Mouse (Mus musculus): Measurements from ENCODE around the gene Ptprr. TPM values are rescaled to one million over a fixed set of nuclear protein-coding genes. Genes with fewer than 3 reads are reported as not detected.

Gene Ptprr
- polyA plus RNA-seq, 1 experiment: 59.4 TPM

DNA sequence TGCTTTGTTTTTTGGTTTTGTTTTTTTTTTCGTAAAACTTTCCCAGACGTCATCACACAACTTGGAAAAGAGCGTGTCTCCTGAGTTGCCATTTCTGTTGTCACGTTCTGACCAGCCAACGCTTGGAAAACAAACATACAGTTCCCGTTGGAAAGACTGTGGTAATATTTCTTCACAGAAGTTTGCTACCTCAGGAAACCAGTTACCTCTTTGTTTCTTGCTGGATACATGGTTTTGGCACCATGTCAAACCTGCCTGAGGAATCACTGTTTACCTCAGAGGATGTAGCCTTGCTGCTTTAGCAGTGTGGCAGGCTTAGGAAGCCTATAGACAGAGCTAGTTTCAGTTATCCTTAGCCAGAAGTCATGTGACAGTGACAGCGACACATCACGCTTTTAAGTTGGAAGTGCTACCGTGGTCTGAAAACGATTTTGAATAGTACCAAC, 253.5 kb downstream of the Ptprr start:
- Histone ChIP-seq H3K27me3 (ENCODE audit: control insufficient read depth, insufficient read depth, low read length) (no peaks in the 10 kb centered on the region), H3K4me1 (ENCODE audit: control insufficient read depth, insufficient read depth, low read length) (no peaks in the 10 kb centered on the region), H3K27ac (ENCODE audit: insufficient read depth, low read length) (no peak overlapping the region), H3K4me3 (replicated peaks; ENCODE audit: insufficient read depth, low read depth, low read length) (no peak overlapping the region)
- TF ChIP-seq POLR2A (IDR thresholded peaks at IDR 0.05; ENCODE audit: borderline replicate concordance, insufficient read depth, low read length) (no peak), CTCF (IDR thresholded peaks at IDR 0.05; ENCODE audit: borderline replicate concordance, insufficient read depth, low read depth, low read length) (no peak)
- 92% methylated on average over 10 of the region's 10 CpGs for WGBS
- no peak for DNase-seq

DNA sequence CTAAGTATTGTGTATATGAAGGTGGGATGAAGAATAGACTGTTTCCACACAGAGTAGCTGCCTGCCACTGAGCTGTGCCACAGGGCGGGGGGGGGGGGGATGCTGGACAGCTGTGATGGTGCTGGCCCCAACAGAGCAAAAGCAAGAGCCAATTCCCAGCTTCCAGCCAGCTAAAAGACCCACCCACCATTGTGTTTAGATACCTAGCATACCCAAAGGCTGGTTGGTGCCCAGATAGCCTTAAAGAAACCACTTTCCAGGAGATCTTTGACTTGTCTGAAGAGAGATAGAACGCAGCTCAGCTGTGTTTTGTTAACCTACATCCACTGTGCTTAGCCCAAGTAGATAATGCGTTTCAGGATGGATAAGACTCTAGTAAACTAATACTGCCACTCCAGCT, 254.1 kb downstream of the Ptprr start:
- DNase-seq: no peak
- WGBS: 87% methylated on average over 3 of the region's 3 CpGs
- no peaks in the 10 kb centered on the region for H3K27me3 ChIP-seq (ENCODE audit: control insufficient read depth, insufficient read depth, low read length)
- no peak overlapping the region for H3K4me3 ChIP-seq (replicated peaks; ENCODE audit: insufficient read depth, low read depth, low read length)
- no peak for TF ChIP-seq POLR2A (IDR thresholded peaks at IDR 0.05; ENCODE audit: borderline replicate concordance, insufficient read depth, low read length)
- TF ChIP-seq CTCF (IDR thresholded peaks at IDR 0.05; ENCODE audit: borderline replicate concordance, insufficient read depth, low read depth, low read length): no peak
- H3K4me1 ChIP-seq (ENCODE audit: control insufficient read depth, insufficient read depth, low read length): no peaks in the 10 kb centered on the region
- H3K27ac ChIP-seq (ENCODE audit: insufficient read depth, low read length): no peak overlapping the region

DNA sequence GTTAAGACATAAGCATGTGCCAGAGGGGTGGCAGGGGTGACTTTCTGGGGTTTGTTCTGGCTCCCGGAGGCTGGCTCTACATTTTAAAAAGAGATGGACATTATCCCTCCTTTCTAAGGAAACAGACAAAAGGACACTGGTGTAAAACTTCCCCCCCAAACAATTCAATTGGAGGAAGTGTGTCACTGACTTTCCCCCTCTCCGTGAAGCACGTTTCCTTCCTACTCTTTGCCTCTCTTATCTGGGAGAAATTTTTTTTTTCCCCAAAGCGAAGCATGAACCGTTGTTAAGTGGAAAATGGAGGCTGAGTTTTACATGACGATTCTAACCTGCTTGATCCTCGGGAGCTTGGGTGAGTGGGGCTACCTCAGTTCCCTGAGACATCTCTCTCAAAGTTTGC, 257.3 kb downstream of the Ptprr start, which contains the start of gene Ptprb:
TSS of gene Ptprb (plus strand) at position 244 of the 400 bp plus-strand sequence.
- no peak within 1 kb of the TSS for H3K27ac ChIP-seq (ENCODE audit: insufficient read depth, low read length)
- H3K4me3 ChIP-seq (replicated peaks; ENCODE audit: insufficient read depth, low read depth, low read length): no peak within 1 kb of the TSS
- H3K4me1 ChIP-seq (ENCODE audit: control insufficient read depth, insufficient read depth, low read length): no peaks in the 10 kb centered on the region
- no peak for DNase-seq
- no peaks in the 10 kb centered on the region for H3K27me3 ChIP-seq (ENCODE audit: control insufficient read depth, insufficient read depth, low read length)
- no peak for TF ChIP-seq CTCF (IDR thresholded peaks at IDR 0.05; ENCODE audit: borderline replicate concordance, insufficient read depth, low read depth, low read length)
- TF ChIP-seq POLR2A (IDR thresholded peaks at IDR 0.05; ENCODE audit: borderline replicate concordance, insufficient read depth, low read length): no peak
- WGBS: 78% methylated on average over 7 of the region's 7 CpGs

DNA sequence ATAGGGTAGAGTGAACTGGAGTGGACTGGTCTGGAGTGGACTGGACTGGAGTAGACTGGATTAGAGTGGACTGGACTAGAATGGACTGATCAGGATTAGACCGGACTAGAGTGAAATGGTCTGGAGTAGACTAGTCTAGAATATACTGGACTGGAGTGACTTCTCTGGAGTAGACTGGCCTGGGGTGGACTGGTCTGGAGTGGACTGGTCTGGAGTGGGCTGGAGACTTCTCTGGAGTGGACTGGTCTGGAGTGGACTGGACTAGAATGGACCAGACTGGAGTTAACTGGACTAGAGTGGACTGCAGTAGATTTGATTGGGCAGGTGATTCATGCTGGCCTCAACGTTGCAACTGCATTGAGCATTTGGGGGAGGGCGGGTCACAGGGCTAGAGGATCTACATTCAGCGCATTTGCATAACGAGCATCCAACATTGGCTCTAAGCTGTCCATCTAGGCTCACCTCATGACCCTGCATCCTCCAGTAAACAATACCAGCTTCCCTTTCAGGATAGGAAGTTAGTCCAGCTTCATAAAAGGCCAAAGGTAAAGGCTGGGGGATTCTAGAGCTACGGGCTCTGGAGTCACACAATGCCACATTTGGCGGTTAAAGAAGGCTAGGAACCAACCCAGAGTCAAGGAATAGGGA, 268.8 kb downstream of the Ptprr start:
- no peak for DNase-seq
- Histone ChIP-seq H3K27me3 (ENCODE audit: control insufficient read depth, insufficient read depth, low read length) (no peaks in the 10 kb centered on the region), H3K27ac (ENCODE audit: insufficient read depth, low read length) (no peak overlapping the region), H3K4me3 (replicated peaks; ENCODE audit: insufficient read depth, low read depth, low read length) (no peak overlapping the region), H3K4me1 (ENCODE audit: control insufficient read depth, insufficient read depth, low read length) (no peaks in the 10 kb centered on the region)
- 89% methylated on average over 7 of the region's 7 CpGs for WGBS
- TF ChIP-seq CTCF (IDR thresholded peaks at IDR 0.05; ENCODE audit: borderline replicate concordance, insufficient read depth, low read depth, low read length) (no peak), POLR2A (IDR thresholded peaks at IDR 0.05; ENCODE audit: borderline replicate concordance, insufficient read depth, low read length) (no peak)

DNA sequence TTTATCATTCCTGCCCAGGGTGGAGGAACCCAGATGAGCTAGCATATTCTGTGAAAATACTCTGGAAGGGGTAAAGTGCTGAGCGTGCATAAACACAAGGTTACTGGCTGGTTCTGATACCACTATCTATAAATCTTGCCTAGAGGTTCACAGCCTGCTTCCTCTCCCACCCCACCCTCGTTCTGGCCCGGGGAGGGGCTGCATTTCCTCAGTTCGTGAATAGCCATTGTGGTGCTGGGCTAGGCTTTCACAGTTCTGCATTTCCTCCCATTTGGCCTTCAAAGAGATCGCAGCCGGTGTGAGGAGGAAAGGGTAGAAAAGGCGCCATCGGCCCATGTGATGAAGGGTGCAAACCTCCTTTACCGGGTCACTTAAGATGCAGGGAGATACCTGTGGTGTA, 270.1 kb downstream of the Ptprr start:
- TF ChIP-seq CTCF (IDR thresholded peaks at IDR 0.05; ENCODE audit: borderline replicate concordance, insufficient read depth, low read depth, low read length): no peak
- TF ChIP-seq POLR2A (IDR thresholded peaks at IDR 0.05; ENCODE audit: borderline replicate concordance, insufficient read depth, low read length): no peak
- no peak overlapping the region for H3K4me3 ChIP-seq (replicated peaks; ENCODE audit: insufficient read depth, low read depth, low read length)
- WGBS: 88% methylated on average over 9 of the region's 9 CpGs
- no peaks in the 10 kb centered on the region for H3K4me1 ChIP-seq (ENCODE audit: control insufficient read depth, insufficient read depth, low read length)
- no peaks in the 10 kb centered on the region for H3K27me3 ChIP-seq (ENCODE audit: control insufficient read depth, insufficient read depth, low read length)
- H3K27ac ChIP-seq (ENCODE audit: insufficient read depth, low read length): no peak overlapping the region; the same call in 1 of the 2 replicates
- no peak for DNase-seq

DNA sequence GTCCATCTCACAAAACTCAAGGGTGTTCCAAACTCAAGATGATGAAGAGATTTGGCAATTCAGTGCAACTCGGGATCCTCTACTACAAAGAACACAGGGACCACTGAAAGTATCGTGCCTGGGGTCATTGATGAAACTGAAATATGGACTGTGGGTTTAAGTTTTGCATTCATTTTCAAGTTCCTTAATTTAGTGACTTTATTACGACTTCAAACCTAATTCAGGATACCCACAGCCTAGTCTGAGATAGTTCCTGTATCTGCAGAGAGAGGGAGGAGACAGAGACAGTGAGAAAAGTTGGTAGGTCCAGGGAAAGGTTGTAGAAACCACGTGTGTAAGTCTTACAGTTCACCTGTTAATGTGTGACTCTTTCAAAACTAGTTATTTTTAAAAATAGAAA, 272.5 kb downstream of the Ptprr start:
- WGBS: 89% methylated on average over 4 of the region's 4 CpGs
- Histone ChIP-seq H3K27me3 (ENCODE audit: control insufficient read depth, insufficient read depth, low read length) (no peaks in the 10 kb centered on the region), H3K27ac (ENCODE audit: insufficient read depth, low read length) (no peak overlapping the region), H3K4me3 (replicated peaks; ENCODE audit: insufficient read depth, low read depth, low read length) (no peak overlapping the region), H3K4me1 (ENCODE audit: control insufficient read depth, insufficient read depth, low read length) (no peaks in the 10 kb centered on the region)
- DNase-seq: no peak
- TF ChIP-seq POLR2A (IDR thresholded peaks at IDR 0.05; ENCODE audit: borderline replicate concordance, insufficient read depth, low read length) (no peak), CTCF (IDR thresholded peaks at IDR 0.05; ENCODE audit: borderline replicate concordance, insufficient read depth, low read depth, low read length) (no peak)

DNA sequence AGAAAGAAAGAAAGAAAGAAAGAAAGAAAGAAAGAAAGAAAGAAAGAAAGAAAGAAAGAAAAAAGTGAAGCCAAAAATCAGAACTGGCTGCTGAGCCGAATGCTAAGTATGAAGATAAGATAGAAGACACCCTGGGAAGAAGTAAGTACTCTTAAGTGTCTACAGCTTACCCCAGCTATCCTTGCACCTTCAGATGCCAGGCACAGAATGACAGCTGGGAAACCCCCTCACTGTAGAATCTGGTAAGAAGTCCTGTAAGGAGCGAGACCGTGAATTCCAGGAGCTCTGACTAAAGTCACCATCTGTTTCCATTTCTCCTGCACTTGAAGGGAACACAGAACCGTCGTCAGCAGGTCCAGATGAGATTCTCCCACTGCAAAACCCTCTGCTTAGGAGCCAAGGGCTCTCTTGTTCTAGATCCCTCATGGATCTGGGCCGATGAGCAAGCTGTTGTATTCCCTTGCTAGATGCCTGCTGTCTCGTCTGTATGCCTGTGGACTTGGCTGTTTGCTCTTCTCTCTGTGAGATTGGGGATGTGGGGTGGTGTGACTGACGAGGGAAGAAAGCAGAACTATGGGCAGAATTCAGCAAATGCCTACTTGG, 273.2 kb downstream of the Ptprr start:
- Histone ChIP-seq H3K4me1 (ENCODE audit: control insufficient read depth, insufficient read depth, low read length) (no peaks in the 10 kb centered on the region), H3K27me3 (ENCODE audit: control insufficient read depth, insufficient read depth, low read length) (no peaks in the 10 kb centered on the region), H3K4me3 (replicated peaks; ENCODE audit: insufficient read depth, low read depth, low read length) (no peak overlapping the region), H3K27ac (ENCODE audit: insufficient read depth, low read length) (no peak overlapping the region)
- no peak for DNase-seq
- TF ChIP-seq POLR2A (IDR thresholded peaks at IDR 0.05; ENCODE audit: borderline replicate concordance, insufficient read depth, low read length): no peak
- no peak for TF ChIP-seq CTCF (IDR thresholded peaks at IDR 0.05; ENCODE audit: borderline replicate concordance, insufficient read depth, low read depth, low read length)
- whole genome bisulfite sequencing: 52% methylated on average over 8 of the region's 8 CpGs

DNA sequence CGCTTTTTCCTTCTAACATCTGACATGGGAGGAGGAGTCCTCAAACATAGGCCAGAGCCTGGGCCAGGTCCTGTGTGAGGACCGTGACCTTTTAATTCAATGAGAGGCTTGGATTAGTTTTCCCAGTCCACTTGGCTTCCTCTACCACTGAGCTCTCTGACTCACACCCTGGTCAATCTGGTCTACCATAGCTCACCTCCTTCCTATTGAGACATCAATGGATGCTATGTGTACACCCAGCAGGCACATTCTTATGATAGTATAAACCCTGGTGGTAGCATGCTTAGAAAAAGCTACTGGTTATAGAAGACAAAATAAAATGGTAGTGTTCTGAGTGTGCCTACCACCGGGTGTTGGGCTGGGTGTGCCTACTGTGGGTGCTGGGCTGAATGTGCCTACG, 278.4 kb downstream of the Ptprr start:
- Histone ChIP-seq H3K4me3 (replicated peaks; ENCODE audit: insufficient read depth, low read depth, low read length) (no peak overlapping the region), H3K27ac (ENCODE audit: insufficient read depth, low read length) (no peak overlapping the region), H3K27me3 (ENCODE audit: control insufficient read depth, insufficient read depth, low read length) (no peaks in the 10 kb centered on the region; the same call in 1 of the 2 replicates), H3K4me1 (ENCODE audit: control insufficient read depth, insufficient read depth, low read length) (no peaks in the 10 kb centered on the region)
- DNase-seq: peak in 1 of 2 experiments; percentile 16
- WGBS: 79% methylated on average over 4 of the region's 4 CpGs
- no peak for TF ChIP-seq POLR2A (IDR thresholded peaks at IDR 0.05; ENCODE audit: borderline replicate concordance, insufficient read depth, low read length)
